Mouse (Mus musculus) hindbrain, embryonic 14.5 days (tissue): ENCODE results near the gene Olfr287. TPM values are rescaled to one million over a fixed set of nuclear protein-coding genes. Genes with fewer than 3 reads are reported as not detected.
A peak's percentile ranks its signal among the peaks of the same experiment; 100 is the strongest.

ENCODE experiments used
- ATAC-seq: fragments of 200-750 bp; cut with Nextera tagmentation; 2 replicates; pipeline ENCODE4 v1.8.0; 2017; ENCODE audit warnings: moderate number of reproducible peaks, mild to moderate bottlenecking, moderate TSS enrichment, moderate library complexity; ENCODE audit not compliant: low FRiP score
- DNase-seq: peaks from one replicate; pipeline ENCODE4 v3.0.0-alpha.2; 2015; ENCODE audit warnings: low spot score
- H3K27ac ChIP-seq: fragments of 300-500 bp; sonication (generic); 2 replicates; pipeline ENCODE4 v1.5.1; 2014; ENCODE audit warnings: mild to moderate bottlenecking, moderate library complexity
- H3K27me3 ChIP-seq: fragments of 300-500 bp; sonication (generic); 2 replicates; pipeline ENCODE4 v1.6.1; 2014; ENCODE audit warnings: mild to moderate bottlenecking, low read length, mixed read lengths; ENCODE audit not compliant: control insufficient read depth, insufficient read depth
- H3K36me3 ChIP-seq: fragments of 300-500 bp; sonication (generic); replicated peaks from 2 replicates; pipeline ENCODE4 v1.6.1; 2014; ENCODE audit not compliant: control insufficient read depth, insufficient read depth
- H3K4me1 ChIP-seq: fragments of 300-500 bp; sonication (generic); replicated peaks from 2 replicates; pipeline ENCODE4 v1.6.1; 2014; ENCODE audit warnings: antibody characterized with exemption, low read length, mixed read lengths; ENCODE audit not compliant: control insufficient read depth, insufficient read depth
- H3K4me2 ChIP-seq: fragments of 300-500 bp; sonication (generic); replicated peaks from 2 replicates; pipeline ENCODE4 v1.6.1; 2014; ENCODE audit warnings: mild to moderate bottlenecking, moderate library complexity
- H3K4me3 ChIP-seq: fragments of 300-500 bp; sonication (generic); replicated peaks from 2 replicates; pipeline ENCODE4 v1.5.1; 2014; ENCODE audit warnings: mild to moderate bottlenecking, low read length
- H3K9ac ChIP-seq: fragments of 300-500 bp; sonication (generic); 2 replicates; pipeline ENCODE4 v1.6.1; 2014
- H3K9me3 ChIP-seq: fragments of 300-500 bp; sonication (generic); 2 replicates; pipeline ENCODE4 v1.6.1; 2016; ENCODE audit warnings: low read length; ENCODE audit not compliant: control insufficient read depth
- WGBS: fragments of 180-500 bp; shearing (Covaris S2); extraction: QIAGEN DNeasy Blood & Tissue Kit; methylation state at CpG from one replicate; pipeline ENCODE4 v1.1.7; 2014; 5-methylcytosine and 5-hydroxymethylcytosine counted together
- polyA plus RNA-seq: library from polyadenylated mRNA; unstranded; fragments of >200 nt; fragmentation: Nextera tagmentation; extraction: Ambion mirVana; gene quantifications from 2 replicates; pipeline ENCODE4 v1.2.1, GENCODE M21; 2014

The Olfr287 gene
- polyA plus RNA-seq, 1 experiment from 2014 or later: not detected

DNA sequence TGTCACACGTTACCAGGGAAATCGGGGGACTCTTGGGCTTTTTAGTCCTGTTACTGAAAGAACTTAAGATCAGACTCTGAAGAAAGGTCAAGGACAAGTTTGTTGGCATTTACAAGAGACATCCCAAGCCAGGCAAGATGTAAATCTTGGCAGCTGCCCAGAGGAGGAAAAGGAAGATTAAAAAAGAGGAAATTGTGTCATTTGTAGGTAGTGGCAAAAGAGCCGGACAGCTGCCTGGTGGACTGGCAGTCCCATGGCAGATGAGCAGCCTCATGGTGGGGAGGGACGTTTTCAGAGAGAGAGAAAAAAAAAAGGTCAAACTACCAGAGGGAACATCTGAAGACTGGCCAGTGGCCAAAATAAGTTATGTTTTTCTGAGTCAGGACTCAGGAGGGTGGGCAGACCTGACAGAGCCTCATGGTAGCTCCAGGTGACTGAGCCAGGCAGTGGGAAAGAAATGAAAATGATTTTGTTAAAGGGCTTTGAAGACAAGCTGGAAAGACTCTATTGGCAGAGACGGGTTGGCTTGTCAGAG lies 7.5 kb downstream of the Olfr287 start:
- H3K27me3 ChIP-seq: no peaks in the 10 kb centered on the region
- 83% methylated on average over 5 of the region's 5 CpGs for WGBS
- no peak for ATAC-seq

DNA sequence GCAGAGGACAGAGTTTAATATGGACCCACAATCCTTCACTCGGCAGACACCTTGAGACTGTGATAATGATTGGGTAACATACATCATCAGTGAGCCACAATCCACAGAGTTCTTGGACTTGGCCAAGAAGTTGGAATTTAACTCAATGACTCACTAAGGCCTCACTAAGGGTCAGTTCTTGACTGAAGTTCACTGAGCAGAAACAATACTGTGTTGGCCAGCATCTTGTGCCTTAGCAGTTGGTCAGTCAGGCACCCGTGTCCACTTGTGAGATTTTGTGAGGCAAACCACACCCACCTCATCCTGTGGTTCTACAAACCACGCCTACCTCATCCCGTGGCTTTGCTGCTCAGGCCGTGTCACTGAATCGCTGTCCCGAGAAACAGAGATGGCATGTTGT lies 11.2 kb downstream of the Olfr287 start:
- no peak for DNase-seq
- Histone ChIP-seq H3K27ac (no peak overlapping the region), H3K4me2 (no peak overlapping the region), H3K36me3 (no peaks in the 10 kb centered on the region), H3K4me1 (no peaks in the 10 kb centered on the region), H3K9ac (no peak overlapping the region), H3K9me3 (no peaks in the 10 kb centered on the region), H3K4me3 (no peak overlapping the region), H3K27me3 (no peaks in the 10 kb centered on the region)
- no peak for ATAC-seq
- 76% methylated on average over 7 of the region's 7 CpGs for WGBS

More for the DNA sequence above, 7.5 kb downstream of the Olfr287 start:
- H3K4me1 ChIP-seq: no peaks in the 10 kb centered on the region
- H3K4me2 ChIP-seq: no peak overlapping the region
- H3K36me3 ChIP-seq: no peaks in the 10 kb centered on the region
- H3K4me3 ChIP-seq: no peak overlapping the region
- no peaks in the 10 kb centered on the region for H3K9me3 ChIP-seq
- no peak for DNase-seq
- H3K27ac ChIP-seq: no peak overlapping the region
- H3K9ac ChIP-seq: no peak overlapping the region

DNA sequence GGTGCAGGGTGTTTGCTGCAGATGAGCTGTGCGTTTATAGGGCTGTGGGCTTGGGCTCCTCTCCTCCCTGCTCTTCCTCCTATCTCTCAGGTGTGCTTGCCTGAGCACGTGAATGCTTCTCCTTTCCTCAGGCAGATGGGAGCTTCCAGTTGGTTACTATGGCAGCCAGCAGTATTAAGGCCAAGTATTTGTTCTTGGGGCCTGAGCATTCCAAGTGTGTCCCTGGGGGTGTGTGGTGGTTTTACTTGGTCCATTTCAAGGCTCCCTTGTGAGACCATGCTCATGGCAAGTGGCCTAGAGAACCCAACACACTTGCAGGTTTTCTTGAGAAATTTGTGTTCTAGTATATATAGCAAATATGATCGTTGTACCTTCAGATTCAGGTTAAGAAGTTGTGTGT lies 25.4 kb downstream of the Olfr287 start, which contains the start of gene Olfr288:
Gene Olfr288, minus strand, starts transcription at position 101 of the 400 bp plus-strand sequence.
- Histone ChIP-seq H3K4me3 (no peak within 1 kb of the TSS), H3K4me2 (no peak within 1 kb of the TSS), H3K4me1 (no peaks in the 10 kb centered on the region), H3K36me3 (no peaks in the 10 kb centered on the region), H3K27me3 (no peaks in the 10 kb centered on the region), H3K9ac (no peak within 1 kb of the TSS), H3K9me3 (no peaks in the 10 kb centered on the region), H3K27ac (no peak within 1 kb of the TSS)
- ATAC-seq (no peak), DNase-seq (no peak)
- WGBS: 66% methylated on average over 3 of the region's 3 CpGs

DNA sequence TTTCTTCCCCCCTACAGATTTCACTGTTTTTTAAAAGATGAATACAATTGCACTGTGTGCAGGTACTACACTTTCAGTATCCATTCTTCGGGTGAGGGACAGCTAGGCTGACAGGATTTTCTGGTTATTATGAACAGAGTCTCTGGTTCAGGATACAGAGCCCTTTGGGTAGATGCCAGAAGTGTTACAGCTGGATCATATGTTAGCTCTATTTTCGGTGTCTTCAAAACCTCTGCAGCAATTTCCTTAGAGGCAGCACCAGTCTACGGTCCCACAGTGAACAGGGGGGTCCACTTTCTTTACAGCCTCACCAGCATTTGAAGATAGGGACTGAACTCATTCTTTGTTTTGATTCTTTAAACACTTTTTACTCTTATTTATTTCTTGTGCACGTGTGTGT lies 36.4 kb downstream of the Olfr287 start:
- no peak overlapping the region for H3K9ac ChIP-seq
- H3K4me3 ChIP-seq: no peak overlapping the region
- 81% methylated on average over 4 of the region's 4 CpGs for whole genome bisulfite sequencing
- H3K4me1 ChIP-seq: no peaks in the 10 kb centered on the region
- DNase-seq (no peak), ATAC-seq (no peak)
- H3K9me3 ChIP-seq: no peaks in the 10 kb centered on the region
- H3K4me2 ChIP-seq: no peak overlapping the region
- no peak overlapping the region for H3K27ac ChIP-seq
- H3K36me3 ChIP-seq: no peaks in the 10 kb centered on the region
- H3K27me3 ChIP-seq: no peaks in the 10 kb centered on the region

DNA sequence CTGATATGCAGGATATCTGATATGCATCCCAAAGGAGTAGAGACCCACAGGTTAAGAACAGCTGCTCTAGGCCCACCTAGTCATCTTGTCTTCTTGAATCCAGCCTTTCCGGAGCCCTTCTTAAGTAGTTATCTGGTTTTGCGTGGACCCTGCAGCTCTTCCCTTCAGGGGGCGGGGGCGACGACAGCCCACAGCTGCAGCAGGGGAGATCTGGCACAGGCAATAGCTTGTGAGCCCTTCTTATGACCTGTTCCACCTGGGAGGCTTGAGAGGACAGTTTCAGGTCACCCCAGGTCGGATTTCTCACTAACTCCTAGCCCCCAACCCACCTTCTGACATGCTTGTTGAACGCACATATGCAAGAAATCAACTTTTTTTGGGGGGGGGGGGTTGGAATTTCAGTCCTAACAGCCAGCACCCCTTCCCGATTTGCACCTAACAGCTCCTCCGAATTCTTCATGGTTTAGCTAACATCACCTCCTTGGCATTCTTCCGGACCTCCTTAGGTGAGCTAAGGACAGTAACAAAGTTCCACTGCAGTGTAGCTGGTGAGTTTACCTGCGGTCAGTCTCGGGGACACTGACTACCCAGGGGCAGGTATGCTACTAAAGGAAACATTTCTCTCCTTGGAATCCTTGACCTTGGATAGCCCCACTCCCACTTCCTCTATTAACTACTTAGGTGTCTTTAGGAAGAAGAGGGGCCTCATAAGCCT lies 38.8 kb downstream of the Olfr287 start:
- 77% methylated on average over 12 of the region's 12 CpGs for WGBS
- Histone ChIP-seq H3K4me2 (no peak overlapping the region), H3K4me1 (no peaks in the 10 kb centered on the region), H3K27me3 (no peaks in the 10 kb centered on the region), H3K9me3 (no peaks in the 10 kb centered on the region), H3K27ac (no peak overlapping the region), H3K36me3 (no peaks in the 10 kb centered on the region), H3K9ac (no peak overlapping the region), H3K4me3 (no peak overlapping the region)
- DNase-seq (no peak), ATAC-seq (no peak)

DNA sequence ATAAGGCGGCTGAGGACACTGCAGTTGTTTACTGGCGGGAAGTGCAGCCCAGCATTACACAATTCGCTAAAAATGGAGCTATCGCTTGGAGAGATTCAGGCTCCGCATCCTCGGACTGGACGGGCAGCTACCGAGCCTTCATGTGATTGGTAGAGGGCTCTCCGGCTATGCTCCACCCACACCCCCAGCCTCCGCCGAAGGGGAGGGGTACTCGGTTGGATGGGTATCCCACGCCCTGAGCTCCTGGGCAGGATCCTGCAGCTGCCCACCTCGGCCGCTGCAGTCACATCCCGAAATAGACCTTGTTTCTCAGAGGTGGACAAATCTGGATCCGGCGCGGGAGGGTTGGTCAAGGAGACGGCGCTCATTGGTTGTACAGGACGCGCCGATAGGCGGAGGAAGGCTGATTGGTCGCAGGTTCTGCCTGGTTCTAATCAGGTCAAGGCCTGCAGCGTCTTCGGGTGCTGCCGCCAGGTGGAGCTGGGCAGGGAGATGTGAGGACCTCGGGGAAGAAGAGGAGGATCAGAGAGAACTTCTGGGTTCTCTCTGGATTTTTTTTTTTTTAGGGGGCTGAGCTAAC lies 39.6 kb downstream of the Olfr287 start:
- Histone ChIP-seq H3K9ac (peak overlapping the region; percentile 59), H3K9me3 (no peaks in the 10 kb centered on the region), H3K4me1 (no peaks in the 10 kb centered on the region), H3K4me2 (peak overlapping the region; percentile 79), H3K36me3 (no peaks in the 10 kb centered on the region), H3K27me3 (no peaks in the 10 kb centered on the region), H3K4me3 (peak overlapping the region; percentile 51), H3K27ac (peak overlapping the region; percentile 79)
- peak; percentile 83 for DNase-seq
- ATAC-seq: peak; percentile 99
- WGBS: 0% methylated on average over 30 of the region's 30 CpGs

DNA sequence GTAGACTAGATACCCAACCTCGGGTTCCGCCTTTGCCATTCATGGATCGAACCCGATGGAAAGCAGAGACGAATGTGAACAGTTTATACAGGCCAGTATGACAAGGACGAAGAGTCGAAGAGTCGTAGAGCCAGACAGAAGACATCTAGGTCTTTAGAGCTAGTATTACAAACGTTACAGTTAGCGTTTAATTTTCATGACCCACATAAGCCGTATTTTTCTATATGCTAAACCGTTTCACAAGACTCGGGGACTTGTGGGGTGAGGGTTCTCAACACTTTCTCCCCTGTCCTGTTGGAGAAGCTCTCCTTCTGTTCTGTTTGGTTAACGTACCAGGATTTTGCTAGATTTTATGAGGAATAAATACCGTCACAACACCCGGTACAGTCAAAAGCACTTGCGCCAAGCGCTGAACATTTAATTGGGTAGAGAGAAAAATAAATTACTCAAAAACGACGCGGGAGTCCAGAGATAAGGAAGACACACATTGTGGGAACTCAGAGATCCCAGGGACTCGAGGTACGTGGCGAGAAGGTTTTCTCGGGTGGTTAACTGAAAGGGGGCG lies 40.2 kb downstream of the Olfr287 start:
- WGBS: 2% methylated on average over 26 of the region's 26 CpGs
- ATAC-seq (no peak), DNase-seq (peak; percentile 29)
- Histone ChIP-seq H3K4me2 (peak overlapping the region; percentile 79), H3K9ac (peak overlapping the region; percentile 59), H3K4me3 (peak overlapping the region; percentile 51), H3K9me3 (no peaks in the 10 kb centered on the region), H3K4me1 (no peaks in the 10 kb centered on the region), H3K27ac (peak overlapping the region; percentile 79), H3K36me3 (no peaks in the 10 kb centered on the region), H3K27me3 (no peaks in the 10 kb centered on the region)

DNA sequence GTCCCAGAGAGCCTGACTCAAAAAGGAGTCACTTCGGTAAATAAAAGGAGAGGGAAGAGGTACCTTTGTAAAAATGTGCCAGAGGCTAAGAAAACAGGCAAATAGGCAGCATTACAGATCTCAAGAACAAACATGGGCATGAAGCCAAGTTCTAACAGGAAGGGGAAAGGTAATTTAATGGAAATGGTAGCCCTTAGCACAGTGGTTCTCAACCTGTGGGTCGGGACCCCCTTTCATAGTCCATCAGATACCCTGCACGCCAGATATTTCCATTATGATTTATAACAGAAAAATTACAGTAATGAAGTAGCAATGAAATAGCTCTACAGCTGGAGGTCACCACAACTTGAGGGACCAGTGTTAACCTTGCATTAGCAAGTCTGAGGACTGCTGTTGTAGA lies 43.5 kb downstream of the Olfr287 start:
- DNase-seq: no peak
- no peak for ATAC-seq
- H3K9me3 ChIP-seq: no peaks in the 10 kb centered on the region
- no peak overlapping the region for H3K4me2 ChIP-seq
- no peaks in the 10 kb centered on the region for H3K4me1 ChIP-seq
- no peak overlapping the region for H3K27ac ChIP-seq
- no peaks in the 10 kb centered on the region for H3K27me3 ChIP-seq
- no peak overlapping the region for H3K9ac ChIP-seq
- WGBS: 77% methylated on average over 3 of the region's 3 CpGs
- no peaks in the 10 kb centered on the region for H3K36me3 ChIP-seq
- no peak overlapping the region for H3K4me3 ChIP-seq

DNA sequence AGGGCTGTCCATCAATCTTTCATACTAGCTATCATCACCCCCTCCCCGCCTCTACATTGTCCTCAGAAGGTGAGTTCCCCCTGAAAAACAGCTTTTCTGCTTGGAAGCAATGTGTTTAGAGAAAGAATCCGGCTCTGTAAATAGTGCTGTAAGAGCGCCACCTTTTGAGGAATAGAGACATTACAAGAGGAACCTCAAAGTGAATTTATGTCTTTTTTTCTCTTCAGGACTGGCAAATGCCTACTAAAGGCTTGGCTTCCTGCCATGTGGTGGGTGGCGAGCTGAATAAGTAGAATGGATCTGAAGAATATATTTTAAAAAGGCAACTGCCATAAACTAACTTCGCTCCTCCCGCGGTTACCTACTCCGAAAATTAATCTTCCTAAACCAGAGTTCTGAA lies 47.0 kb downstream of the Olfr287 start:
- ATAC-seq: no peak
- 32% methylated on average over 8 of the region's 8 CpGs for WGBS
- H3K27ac ChIP-seq: no peak overlapping the region
- H3K9me3 ChIP-seq: no peaks in the 10 kb centered on the region
- peak; percentile 88 for DNase-seq
- H3K9ac ChIP-seq: peak overlapping the region; percentile 8; the same call in 1 of the 2 replicates
- H3K4me3 ChIP-seq: no peak overlapping the region
- H3K4me1 ChIP-seq: peaks cover 18% of the 10 kb centered on the region
- H3K4me2 ChIP-seq: no peak overlapping the region
- H3K36me3 ChIP-seq: no peaks in the 10 kb centered on the region
- H3K27me3 ChIP-seq: peaks cover 3% of the 10 kb centered on the region; the same call in 1 of the 2 replicates
